Mouse (Mus musculus) liver, embryonic 16.5 days (tissue): ENCODE results near the gene Htr6. TPM values are rescaled to one million over a fixed set of nuclear protein-coding genes. Genes with fewer than 3 reads are reported as not detected.

ENCODE experiments used
- ATAC-seq: fragments of 200-750 bp; cut with Nextera tagmentation; 2 replicates; pipeline ENCODE4 v1.8.0; 2017; ENCODE audit warnings: low read depth, mild to moderate bottlenecking, moderate number of reproducible peaks, moderate library complexity
- H3K27ac ChIP-seq: fragments of 300-500 bp; sonication (generic); 2 replicates; pipeline ENCODE4 v1.5.1; 2014; ENCODE audit warnings: mild to moderate bottlenecking, low read length
- H3K27me3 ChIP-seq: fragments of 300-500 bp; sonication (generic); 2 replicates; pipeline ENCODE4 v1.6.1; 2014; ENCODE audit warnings: low read depth, low read length, mixed read lengths; ENCODE audit not compliant: control insufficient read depth, insufficient read depth
- H3K36me3 ChIP-seq: fragments of 300-500 bp; sonication (generic); 2 replicates; pipeline ENCODE4 v1.6.1; 2014; ENCODE audit warnings: mild to moderate bottlenecking; ENCODE audit not compliant: control insufficient read depth, insufficient read depth
- H3K4me1 ChIP-seq: fragments of 300-500 bp; sonication (generic); 2 replicates; pipeline ENCODE4 v1.6.1; 2014; ENCODE audit warnings: low read depth, low read length, mixed read lengths; ENCODE audit not compliant: control insufficient read depth
- H3K4me2 ChIP-seq: fragments of 300-500 bp; sonication (generic); 2 replicates; pipeline ENCODE4 v1.6.1; 2014; ENCODE audit warnings: low read depth, low read length, mixed read lengths
- H3K4me3 ChIP-seq: fragments of 300-500 bp; sonication (generic); 2 replicates; pipeline ENCODE4 v1.5.1; 2014; ENCODE audit warnings: low read depth, mild to moderate bottlenecking, low read length
- H3K9ac ChIP-seq: fragments of 300-500 bp; sonication (generic); 2 replicates; pipeline ENCODE4 v1.6.1; 2014; ENCODE audit warnings: low read depth, low read length
- H3K9me3 ChIP-seq: fragments of 300-500 bp; sonication (generic); replicated peaks from 2 replicates; pipeline ENCODE4 v1.6.1; 2016; ENCODE audit warnings: low read length; ENCODE audit not compliant: control insufficient read depth
- WGBS: fragments of 180-500 bp; shearing (Covaris S2); extraction: QIAGEN DNeasy Blood & Tissue Kit; methylation state at CpG from one replicate; pipeline ENCODE4 v1.1.7; 2014; ENCODE audit not compliant: insufficient replicate concordance; 5-methylcytosine and 5-hydroxymethylcytosine counted together
- polyA plus RNA-seq: library from polyadenylated mRNA; unstranded; fragments of >200 nt; fragmentation: Nextera tagmentation; extraction: Ambion mirVana; gene quantifications from 2 replicates; pipeline ENCODE4 v1.2.1, GENCODE M21; 2015

The Htr6 gene
- polyA plus RNA-seq, 1 experiment from 2014 or later, result not detected

GRCm38 (mm10) chr4:139059569-139059968 lies 15.8 kb downstream of the Htr6 start:
- H3K9ac ChIP-seq, result no peak overlapping the region
- no peak overlapping the region for H3K4me3 ChIP-seq
- no peak for ATAC-seq
- no peaks in the 10 kb centered on the region for H3K4me1 ChIP-seq
- H3K4me2 ChIP-seq, result no peak overlapping the region
- no peaks in the 10 kb centered on the region for H3K9me3 ChIP-seq
- 9% methylated on average over 7 of the region's 7 CpGs for WGBS
- H3K36me3 ChIP-seq, result no peaks in the 10 kb centered on the region
- no peaks in the 10 kb centered on the region for H3K27me3 ChIP-seq
- H3K27ac ChIP-seq, result no peak overlapping the region

GRCm38 (mm10) chr4:139058029-139058428 lies 17.3 kb downstream of the Htr6 start:
- H3K9me3 ChIP-seq, result no peaks in the 10 kb centered on the region
- ATAC-seq, result no peak
- H3K4me1 ChIP-seq, result no peaks in the 10 kb centered on the region
- no peak overlapping the region for H3K9ac ChIP-seq
- H3K4me2 ChIP-seq, result no peak overlapping the region
- 65% methylated on average over 5 of the region's 5 CpGs for WGBS
- no peak overlapping the region for H3K4me3 ChIP-seq
- H3K27me3 ChIP-seq, result no peaks in the 10 kb centered on the region
- no peaks in the 10 kb centered on the region for H3K36me3 ChIP-seq
- H3K27ac ChIP-seq, result no peak overlapping the region

DNA sequence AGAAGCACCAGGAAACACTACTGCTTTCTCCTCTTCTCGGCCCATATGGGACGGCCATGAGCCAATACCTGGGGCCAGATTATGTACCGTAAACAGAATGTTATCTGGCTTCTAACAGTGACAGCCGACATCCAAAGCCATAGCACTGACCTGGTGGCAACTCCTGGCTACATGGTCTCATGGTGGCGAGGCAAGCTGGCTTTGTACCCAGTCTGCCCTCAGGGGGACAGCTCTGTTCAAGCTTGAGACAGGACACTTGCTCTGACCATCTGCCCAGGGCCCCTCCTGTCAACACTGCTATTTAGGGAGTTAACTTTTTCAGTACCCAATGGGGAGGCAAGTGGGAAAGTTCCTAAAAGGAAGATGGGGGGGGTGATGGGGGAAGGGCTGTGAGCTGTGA lies 18.1 kb downstream of the Htr6 start:
- Histone ChIP-seq H3K27me3 (no peaks in the 10 kb centered on the region), H3K4me3 (no peak overlapping the region), H3K4me1 (no peaks in the 10 kb centered on the region), H3K36me3 (no peaks in the 10 kb centered on the region), H3K27ac (no peak overlapping the region), H3K4me2 (no peak overlapping the region), H3K9me3 (no peaks in the 10 kb centered on the region), H3K9ac (no peak overlapping the region)
- WGBS, result 53% methylated on average over 5 of the region's 5 CpGs
- no peak for ATAC-seq

DNA sequence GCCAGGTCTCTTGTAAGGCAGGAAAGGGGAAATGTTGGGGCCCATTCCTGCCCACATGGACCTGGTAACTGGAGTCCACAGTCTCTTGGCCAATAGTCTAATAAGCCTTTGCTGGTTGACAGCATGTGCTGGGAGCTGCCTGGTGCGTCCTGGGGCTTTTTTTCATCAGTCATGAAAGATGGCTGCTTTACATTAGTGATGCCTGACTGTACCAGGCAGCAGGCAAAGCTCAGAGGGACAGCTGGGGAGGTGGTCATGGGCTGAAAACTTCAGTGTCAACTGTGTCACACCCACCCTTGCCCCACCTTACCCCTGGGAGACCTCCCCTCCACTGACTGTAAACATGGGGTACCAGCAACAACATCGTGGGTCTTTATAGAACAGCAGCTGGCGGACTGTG lies 19.6 kb downstream of the Htr6 start:
- Histone ChIP-seq H3K36me3 (no peaks in the 10 kb centered on the region), H3K9me3 (no peaks in the 10 kb centered on the region), H3K9ac (no peak overlapping the region), H3K4me2 (no peak overlapping the region), H3K4me3 (no peak overlapping the region), H3K27me3 (no peaks in the 10 kb centered on the region), H3K27ac (no peak overlapping the region), H3K4me1 (no peaks in the 10 kb centered on the region)
- whole genome bisulfite sequencing, result 48% methylated on average over 3 of the region's 3 CpGs
- ATAC-seq, result no peak

- Histone ChIP-seq H3K4me1 (no peaks in the 10 kb centered on the region), H3K27ac (no peak overlapping the region), H3K9me3 (no peaks in the 10 kb centered on the region), H3K9ac (no peak overlapping the region), H3K27me3 (no peaks in the 10 kb centered on the region), H3K4me3 (no peak overlapping the region), H3K36me3 (no peaks in the 10 kb centered on the region), H3K4me2 (no peak overlapping the region)
- no peak for ATAC-seq
- 58% methylated on average over 4 of the region's 4 CpGs for WGBS
Measured at GRCm38 (mm10) chr4:139055336-139055735, 20.0 kb downstream of the Htr6 start.

- H3K9me3 ChIP-seq, result no peaks in the 10 kb centered on the region
- no peaks in the 10 kb centered on the region for H3K36me3 ChIP-seq
- H3K27ac ChIP-seq, result no peak overlapping the region
- H3K4me1 ChIP-seq, result no peaks in the 10 kb centered on the region
- no peak for ATAC-seq
- H3K9ac ChIP-seq, result no peak overlapping the region
- no peak overlapping the region for H3K4me2 ChIP-seq
- 49% methylated on average over 9 of the region's 9 CpGs for WGBS
- no peak overlapping the region for H3K4me3 ChIP-seq
- no peaks in the 10 kb centered on the region for H3K27me3 ChIP-seq
Measured at GRCm38 (mm10) chr4:139054300-139054923, 21.0 kb downstream of the Htr6 start.

- no peak overlapping the region for H3K9ac ChIP-seq
- no peaks in the 10 kb centered on the region for H3K4me1 ChIP-seq
- no peaks in the 10 kb centered on the region for H3K27me3 ChIP-seq
- H3K4me2 ChIP-seq, result no peak overlapping the region
- no peak for ATAC-seq
- no peaks in the 10 kb centered on the region for H3K9me3 ChIP-seq
- 53% methylated on average over 5 of the region's 5 CpGs for WGBS
- H3K36me3 ChIP-seq, result no peaks in the 10 kb centered on the region
- H3K4me3 ChIP-seq, result no peak overlapping the region
- H3K27ac ChIP-seq, result no peak overlapping the region
Measured at GRCm38 (mm10) chr4:139053391-139053790, 22.0 kb downstream of the Htr6 start.

GRCm38 (mm10) chr4:139052796-139053195 lies 22.6 kb downstream of the Htr6 start:
- ATAC-seq, result no peak
- H3K27ac ChIP-seq, result no peak overlapping the region
- WGBS, result 64% methylated on average over 7 of the region's 7 CpGs
- no peak overlapping the region for H3K4me3 ChIP-seq
- no peaks in the 10 kb centered on the region for H3K9me3 ChIP-seq
- H3K4me1 ChIP-seq, result no peaks in the 10 kb centered on the region
- no peaks in the 10 kb centered on the region for H3K36me3 ChIP-seq
- H3K9ac ChIP-seq, result no peak overlapping the region
- H3K27me3 ChIP-seq, result no peaks in the 10 kb centered on the region
- no peak overlapping the region for H3K4me2 ChIP-seq

GRCm38 (mm10) chr4:139048518-139048917 lies 26.9 kb downstream of the Htr6 start:
- 66% methylated on average over 6 of the region's 6 CpGs for WGBS
- ATAC-seq, result no peak
- Histone ChIP-seq H3K9me3 (no peaks in the 10 kb centered on the region), H3K27me3 (no peaks in the 10 kb centered on the region), H3K9ac (no peak overlapping the region), H3K4me1 (no peaks in the 10 kb centered on the region), H3K4me3 (no peak overlapping the region), H3K27ac (no peak overlapping the region), H3K36me3 (no peaks in the 10 kb centered on the region), H3K4me2 (no peak overlapping the region)
